8 mouse cellular contexts compared by ENCODE assay signal in genomic region chr2:163202553-163202883, GRCm38 (mm10). TPM values are rescaled to one million over a fixed set of nuclear protein-coding genes. Genes with fewer than 3 reads are reported as not detected.
DNase-seq lines count a peak whose midpoint lies in the region; ATAC-seq and TF ChIP-seq lines count a peak whose summit lies in the region.

No protein-coding gene starts in this region.

- no peak for TF ChIP-seq CTCF in lung, embryonic 14.5 days (IDR thresholded peaks at IDR 0.05; ENCODE audit: low read depth)

- H3K9me3 ChIP-seq in lung, embryonic 14.5 days (ENCODE audit: low read depth, low read length), result no peaks in the 10 kb centered on the region
- H3K9me3 ChIP-seq in forebrain, embryonic 12.5 days, result peaks cover 9% of the 10 kb centered on the region; the same call in 1 of the 2 replicates
- no peaks in the 10 kb centered on the region for H3K9me3 ChIP-seq in limb, embryonic 11.5 days (ENCODE audit: control insufficient read depth, low read length)
- 0 out of 2 replicates have a peak, but pooled peaks cover 3% of the 10 kb centered on the region for H3K9me3 ChIP-seq in neural tube, embryonic 15.5 days (replicated peaks)

- H3K27me3 ChIP-seq in lung, embryonic 14.5 days (ENCODE audit: insufficient read depth, low read length), result peaks cover 42% of the 10 kb centered on the region
- H3K27me3 ChIP-seq in forebrain, embryonic 12.5 days, result peaks cover 22% of the 10 kb centered on the region; the same call in 1 of the 2 replicates
- peaks cover 48% of the 10 kb centered on the region for H3K27me3 ChIP-seq in limb, embryonic 11.5 days (ENCODE audit: control insufficient read depth, insufficient read depth, low read length)
- peaks cover 45% of the 10 kb centered on the region for H3K27me3 ChIP-seq in neural tube, embryonic 15.5 days (replicated peaks)

- 5% methylated on average over 4 of the region's 4 CpGs for WGBS in lung, embryonic 14.5 days
- 4% methylated on average over 4 of the region's 4 CpGs for WGBS in forebrain, embryonic 12.5 days
- WGBS in limb, embryonic 11.5 days, result 6% methylated on average over 4 of the region's 4 CpGs
- WGBS in neural tube, embryonic 15.5 days, result 5% methylated on average over 4 of the region's 4 CpGs

- peaks cover 5% of the 10 kb centered on the region; the same call in 1 of the 2 replicates for H3K4me1 ChIP-seq in lung, embryonic 14.5 days (ENCODE audit: insufficient read depth)
- H3K4me1 ChIP-seq in forebrain, embryonic 12.5 days, result peaks cover 49% of the 10 kb centered on the region
- 0 out of 2 replicates have a peak, but pooled peaks cover 5% of the 10 kb centered on the region for H3K4me1 ChIP-seq in limb, embryonic 11.5 days (ENCODE audit: control insufficient read depth, insufficient read depth, low read length)
- H3K4me1 ChIP-seq in neural tube, embryonic 15.5 days, result peaks cover 38% of the 10 kb centered on the region

- no peak for DNase-seq in lung, embryonic 14.5 days
- DNase-seq in lung, postnatal 14 days, result no peak
- DNase-seq in limb, embryonic 11.5 days (ENCODE audit: low spot score), result no peak
- no peak for DNase-seq in c-Kit-positive CD71-positive TER-119-positive erythroid progenitor cells, embryonic 14.5 days (ENCODE audit: low spot score)
- no peak for DNase-seq in adrenal gland, postnatal 25 days
- DNase-seq in gastrocnemius, postnatal 25 days, result no peak

- H3K36me3 ChIP-seq in lung, embryonic 14.5 days (ENCODE audit: insufficient read depth), result no peaks in the 10 kb centered on the region
- H3K36me3 ChIP-seq in forebrain, embryonic 12.5 days (replicated peaks), result no peaks in the 10 kb centered on the region
- no peaks in the 10 kb centered on the region for H3K36me3 ChIP-seq in limb, embryonic 11.5 days (ENCODE audit: control insufficient read depth, insufficient read depth, low read length)
- no peaks in the 10 kb centered on the region for H3K36me3 ChIP-seq in neural tube, embryonic 15.5 days

- no peak overlapping the region for H3K27ac ChIP-seq in lung, embryonic 14.5 days (ENCODE audit: low read depth)
- H3K27ac ChIP-seq in forebrain, embryonic 12.5 days, result peak overlapping the region; percentile 54; the same call in 1 of the 2 replicates
- H3K27ac ChIP-seq in limb, embryonic 11.5 days (replicated peaks; ENCODE audit: low read depth, low read length), result no peak overlapping the region
- H3K27ac ChIP-seq in neural tube, embryonic 15.5 days (replicated peaks), result no peak overlapping the region

- peak overlapping the region; percentile 90 for H3K4me2 ChIP-seq in lung, embryonic 14.5 days
- H3K4me2 ChIP-seq in forebrain, embryonic 12.5 days, result peak overlapping the region; percentile 91
- peak overlapping the region; percentile 78 for H3K4me2 ChIP-seq in limb, embryonic 11.5 days (ENCODE audit: low read depth, severe bottlenecking)
- peak overlapping the region; percentile 82 for H3K4me2 ChIP-seq in neural tube, embryonic 15.5 days

- H3K9ac ChIP-seq in lung, embryonic 14.5 days, result no peak overlapping the region
- H3K9ac ChIP-seq in forebrain, embryonic 12.5 days, result 0 out of 2 replicates have a peak overlapping the region, but pooled peaks have one; percentile 80
- H3K9ac ChIP-seq in limb, embryonic 11.5 days (ENCODE audit: low read length), result no peak overlapping the region
- peak overlapping the region; percentile 60; the same call in 1 of the 2 replicates for H3K9ac ChIP-seq in neural tube, embryonic 15.5 days (replicated peaks)

- peak overlapping the region; percentile 48 for H3K4me3 ChIP-seq in lung, embryonic 14.5 days (ENCODE audit: low read depth, low read length)
- peak overlapping the region; percentile 67 for H3K4me3 ChIP-seq in forebrain, embryonic 12.5 days (replicated peaks)
- peak overlapping the region; percentile 40 for H3K4me3 ChIP-seq in limb, embryonic 11.5 days (ENCODE audit: low read depth, low read length)
- H3K4me3 ChIP-seq in neural tube, embryonic 15.5 days (replicated peaks), result peak overlapping the region; percentile 49

- no peak for ATAC-seq in lung, embryonic 14.5 days (ENCODE audit: insufficient read depth)
- no peak for ATAC-seq in forebrain, embryonic 12.5 days (ENCODE audit: low FRiP score)
- peak; percentile 61 for ATAC-seq in limb, embryonic 11.5 days (ENCODE audit: insufficient number of reproducible peaks, low FRiP score, low TSS enrichment, low read depth)
- no peak for ATAC-seq in neural tube, embryonic 15.5 days (ENCODE audit: low FRiP score)

RNA-seq across cellular contexts. Expression of gene Tox2, which starts 0.4 kb away (rescaled TPM):
- polyA plus RNA-seq in lung, embryonic 14.5 days (2014; fragmentation: Nextera tagmentation; extraction: Ambion mirVana), result 4.3 and 4.6 TPM in 2 replicates
- 27.2 and 31.6 TPM in 2 replicates for polyA plus RNA-seq in forebrain, embryonic 12.5 days (2016; fragmentation: Nextera tagmentation; extraction: Ambion mirVana)
- 2.1 TPM in 2 replicates for polyA plus RNA-seq in limb, embryonic 11.5 days (2014; fragmentation: Nextera tagmentation; extraction: Ambion mirVana)
- polyA plus RNA-seq in neural tube, embryonic 15.5 days (2015; fragmentation: Nextera tagmentation; extraction: Ambion mirVana), result 20.8 and 23.4 TPM in 2 replicates
- 2.7 and 3.0 TPM in 2 replicates for total RNA-seq in adrenal gland, postnatal 25 days (2021)
- total RNA-seq in gastrocnemius, postnatal 25 days (2021), result under 1 TPM; 0.10 to 0.32 TPM

Comparison
In these comparisons a context has a peak if more than half of its experiments do, and no peak if none do; other contexts are left out.
1. H3K9ac ChIP-seq: peak in forebrain, embryonic 12.5 days (single experiment) and neural tube, embryonic 15.5 days (single experiment); none in lung, embryonic 14.5 days (single experiment) and limb, embryonic 11.5 days (single experiment).
2. Peak in every context shown above with its lines, with median percentiles within 50 percentile points of each other: H3K4me2 ChIP-seq and H3K4me3 ChIP-seq.